ENCODE assay signal across 11 mouse cellular contexts in the genomic region with DNA sequence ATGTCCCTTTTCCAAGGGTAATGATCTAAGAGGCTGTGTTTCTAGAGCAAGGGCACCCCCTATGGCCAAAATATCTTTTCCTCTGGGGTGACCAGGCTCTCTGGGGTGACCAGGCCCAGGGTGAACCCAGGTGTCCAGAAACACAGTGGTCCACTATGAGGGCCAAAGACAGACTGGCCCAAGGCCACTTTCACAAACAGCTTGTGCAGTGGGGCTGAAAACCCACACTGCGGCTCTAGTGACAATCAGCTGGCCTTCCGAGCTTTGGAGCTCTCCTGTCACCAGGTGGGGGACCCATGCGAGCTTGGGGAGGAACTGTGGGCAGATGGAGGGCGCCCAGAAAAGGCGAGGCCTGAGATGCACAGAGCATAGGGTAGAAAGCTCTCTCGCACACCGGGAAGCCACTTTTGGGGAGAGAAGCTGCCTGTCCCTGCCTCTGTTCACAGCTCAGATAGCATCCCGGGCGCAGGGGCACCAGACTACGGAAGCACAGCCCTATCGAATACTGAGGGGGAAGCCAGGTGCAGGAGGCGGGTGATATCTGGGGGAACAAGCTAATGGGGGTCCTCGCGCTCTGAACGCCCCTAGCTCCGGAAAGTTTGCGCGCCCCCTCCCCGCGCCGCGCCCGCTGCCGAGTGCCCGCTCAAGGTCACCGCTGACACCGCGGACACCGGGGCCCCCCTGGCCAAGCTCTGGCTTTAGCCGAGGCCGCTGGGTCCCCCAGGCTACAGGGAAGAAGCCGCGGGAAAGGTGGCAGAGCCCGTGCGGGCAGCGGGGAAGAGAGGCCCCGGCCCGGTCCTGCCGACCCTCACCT. TPM values are rescaled to one million over a fixed set of nuclear protein-coding genes. Genes with fewer than 3 reads are reported as not detected.
DNase-seq lines count a peak whose midpoint lies in the region; ATAC-seq and TF ChIP-seq lines count a peak whose summit lies in the region.
"Had no signal": no experiment of that assay in that cellular context is flagged by ENCODE, and none has a peak within 500 bp of the region (broad histone marks: within the 10 kb centered on the region; RNA-seq: fewer than 3 reads in every experiment).

No protein-coding gene starts in this region.

- H3K27ac ChIP-seq in forebrain, embryonic 13.5 days, result no peak overlapping the region
- no peak overlapping the region for H3K27ac ChIP-seq in liver, postnatal 0 days (ENCODE audit: low read depth)

- DNase-seq in heart, adult 18-20 months, result peak; percentile 2 to 18
- DNase-seq in heart, adult 8-10 months (ENCODE audit: low spot score), result no peak
- DNase-seq in kidney, adult 9 months, result peak; percentile 59
- DNase-seq in liver, postnatal 0 days, result no peak
- no peak for DNase-seq in urinary bladder, postnatal 10 days (ENCODE audit: low spot score)
- no peak for DNase-seq in spleen, adult 18-20 months

- H3K4me1 ChIP-seq in forebrain, embryonic 13.5 days, result peaks cover 6% of the 10 kb centered on the region
- H3K4me1 ChIP-seq in liver, postnatal 0 days (ENCODE audit: insufficient read depth), result no peaks in the 10 kb centered on the region
- H3K4me1 ChIP-seq: megakaryocyte, embryonic 14.5 days had no signal

- H3K36me3 ChIP-seq in forebrain, embryonic 13.5 days (ENCODE audit: poor library complexity, severe bottlenecking), result no peaks in the 10 kb centered on the region
- no peaks in the 10 kb centered on the region for H3K36me3 ChIP-seq in liver, postnatal 0 days (replicated peaks; ENCODE audit: insufficient read depth, low read length)

- H3K9me3 ChIP-seq in forebrain, embryonic 13.5 days (replicated peaks), result no peaks in the 10 kb centered on the region
- no peaks in the 10 kb centered on the region for H3K9me3 ChIP-seq in liver, postnatal 0 days (ENCODE audit: low read length)
- H3K9me3 ChIP-seq: megakaryocyte, embryonic 14.5 days had no signal

- ATAC-seq in cerebellum, adult (ENCODE audit: insufficient number of reproducible peaks, low FRiP score, low TSS enrichment), result peak; percentile 82
- ATAC-seq in forebrain, embryonic 13.5 days, result peak; percentile 58; the same call in 1 of the 2 replicates
- ATAC-seq in liver, postnatal 0 days, result no peak

- WGBS in forebrain, embryonic 13.5 days, result under 1% methylated on average over 34 of the region's 39 CpGs
- WGBS in liver, postnatal 0 days (ENCODE audit: insufficient replicate concordance), result 5% methylated on average over 35 of the region's 39 CpGs

- peaks cover 49% of the 10 kb centered on the region for H3K27me3 ChIP-seq in forebrain, embryonic 13.5 days
- H3K27me3 ChIP-seq in liver, postnatal 0 days (ENCODE audit: insufficient read depth, low read length), result peaks cover 35% of the 10 kb centered on the region

- TF ChIP-seq EP300 in liver, postnatal 0 days (IDR thresholded peaks at IDR 0.05; ENCODE audit: low read depth), result no peak

- H3K9ac ChIP-seq in forebrain, embryonic 13.5 days, result peak overlapping the region; percentile 73
- H3K9ac ChIP-seq in liver, postnatal 0 days (replicated peaks), result no peak overlapping the region

- 0 out of 2 replicates have a peak, but pooled peaks have one; percentile 18 for TF ChIP-seq CTCF in liver, postnatal 0 days (IDR thresholded peaks at IDR 0.05; ENCODE audit: low read depth)

- peak overlapping the region; percentile 100 for H3K4me2 ChIP-seq in forebrain, embryonic 13.5 days
- no peak overlapping the region for H3K4me2 ChIP-seq in liver, postnatal 0 days (ENCODE audit: low read depth, low read length)

- peak overlapping the region; percentile 64 for H3K4me3 ChIP-seq in forebrain, embryonic 13.5 days
- no peak overlapping the region for H3K4me3 ChIP-seq in liver, postnatal 0 days (ENCODE audit: low read depth, low read length)
- H3K4me3 ChIP-seq: erythroblast, embryonic 14.5 days; megakaryocyte, embryonic 14.5 days had no signal

RNA-seq across cellular contexts. Expression of a gene that starts 1.1 kb away (rescaled TPM):
- 1 to 10 TPM; 1.3 to 1.6 TPM for total RNA-seq in heart, adult 18-20 months (2021)
- 1 to 10 TPM; 1.0 to 3.0 (median 1.6) TPM for total RNA-seq in heart, adult 8-10 months (2022)
- 15.1 and 15.5 TPM in 2 replicates for polyA plus RNA-seq in forebrain, embryonic 13.5 days (2015; fragmentation: Nextera tagmentation; extraction: Ambion mirVana)
- 0.20 and 0.41 TPM in 2 replicates for polyA plus RNA-seq in liver, postnatal 0 days (2015; fragmentation: Nextera tagmentation; extraction: Ambion mirVana)
- polyA plus RNA-seq: C2C12; erythroblast, embryonic 14.5 days had no signal

Comparison
In these comparisons a context has a peak if more than half of its experiments do, and no peak if none do; other contexts are left out.
1. DNase-seq: peak in heart, adult 18-20 months (2 of 2) and kidney, adult 9 months (single experiment); none in heart, adult 8-10 months (single experiment), liver, postnatal 0 days (single experiment), urinary bladder, postnatal 10 days (single experiment) and spleen, adult 18-20 months (0 of 2).